Mouse (Mus musculus) liver, postnatal 0 days (tissue): ENCODE measurements around the gene Tnfrsf11a.

Experiments used
- CTCF ChIP-seq: sonication (generic); IDR thresholded peaks from 2 replicates; pipeline ENCODE4 v1.5.1; 2016; ENCODE audit warnings: antibody characterized with exemption, low read depth
- EP300 ChIP-seq: IDR thresholded peaks from 2 replicates; pipeline ENCODE4 v1.6.1; 2016; ENCODE audit warnings: antibody characterized with exemption, low read depth, mild to moderate bottlenecking

- no peak for TF ChIP-seq CTCF
- no peak for TF ChIP-seq EP300
These were observed 44.5 kb downstream of the Tnfrsf11a start for GRCm38 (mm10) chr1:105824980-105825379.
